Mouse (Mus musculus) liver, embryonic 12.5 days (tissue): Measurements from ENCODE around the gene Erv3. TPM values are rescaled to one million over a fixed set of nuclear protein-coding genes. Genes with fewer than 3 reads are reported as not detected.

Experiments
- ATAC-seq: fragments of 200-750 bp; cut with Nextera tagmentation; 2 replicates; pipeline ENCODE4 v1.8.0; 2017; ENCODE audit warnings: moderate number of reproducible peaks, mild to moderate bottlenecking, moderate library complexity
- H3K27ac ChIP-seq: fragments of 300-500 bp; sonication (generic); 2 replicates; pipeline ENCODE4 v1.5.1; 2016; ENCODE audit warnings: mild to moderate bottlenecking
- H3K27me3 ChIP-seq: fragments of 300-500 bp; sonication (generic); replicated peaks from 2 replicates; pipeline ENCODE4 v1.6.1; 2016; ENCODE audit warnings: mild to moderate bottlenecking, moderate library complexity
- H3K36me3 ChIP-seq: fragments of 300-500 bp; sonication (generic); 2 replicates; pipeline ENCODE4 v1.6.1; 2016; ENCODE audit warnings: mild to moderate bottlenecking, moderate library complexity
- H3K4me1 ChIP-seq: fragments of 300-500 bp; sonication (generic); 2 replicates; pipeline ENCODE4 v1.6.1; 2016
- H3K4me2 ChIP-seq: fragments of 300-500 bp; sonication (generic); 2 replicates; pipeline ENCODE4 v1.6.1; 2016; ENCODE audit warnings: mild to moderate bottlenecking, moderate library complexity
- H3K4me3 ChIP-seq: fragments of 300-500 bp; sonication (generic); 2 replicates; pipeline ENCODE4 v1.5.1; 2016; ENCODE audit warnings: mild to moderate bottlenecking, moderate library complexity
- H3K9ac ChIP-seq: fragments of 300-500 bp; sonication (generic); 2 replicates; pipeline ENCODE4 v1.6.1; 2016; ENCODE audit warnings: mild to moderate bottlenecking, moderate library complexity
- H3K9me3 ChIP-seq: fragments of 300-500 bp; sonication (generic); replicated peaks from 2 replicates; pipeline ENCODE4 v1.6.1; 2016; ENCODE audit warnings: mild to moderate bottlenecking, moderate library complexity
- WGBS: fragments of 180-500 bp; shearing (Covaris S2); methylation state at CpG from one replicate; pipeline ENCODE4 v1.1.7; 2016; ENCODE audit not compliant: insufficient replicate concordance; 5-methylcytosine and 5-hydroxymethylcytosine counted together
- polyA plus RNA-seq: library from polyadenylated mRNA; unstranded; fragments of >200 nt; fragmentation: Nextera tagmentation; extraction: Ambion mirVana; gene quantifications from 2 replicates; pipeline ENCODE4 v1.2.1, GENCODE M21; 2016

Gene Erv3
- polyA plus RNA-seq, 1 experiment from 2014 or later, result not detected

- H3K9me3 ChIP-seq, result no peaks in the 10 kb centered on the region
- ATAC-seq, result no peak
- WGBS, result 61% methylated on average over 3 of the region's 3 CpGs
- no peak overlapping the region for H3K4me2 ChIP-seq
- H3K36me3 ChIP-seq, result no peaks in the 10 kb centered on the region
- H3K4me1 ChIP-seq, result peaks cover 26% of the 10 kb centered on the region
- no peak overlapping the region for H3K27ac ChIP-seq
- no peak overlapping the region for H3K9ac ChIP-seq
- no peak overlapping the region for H3K4me3 ChIP-seq
- H3K27me3 ChIP-seq, result peaks cover 10% of the 10 kb centered on the region; the same call in 1 of the 2 replicates
Measured at GRCm38 (mm10) chr2:131862617-131863275, 3.2 kb upstream of the Erv3 start.

- Histone ChIP-seq H3K4me1 (peaks cover 20% of the 10 kb centered on the region), H3K36me3 (no peaks in the 10 kb centered on the region), H3K27ac (no peak overlapping the region), H3K9me3 (no peaks in the 10 kb centered on the region), H3K4me2 (no peak overlapping the region), H3K4me3 (no peak overlapping the region), H3K9ac (no peak overlapping the region), H3K27me3 (peaks cover 15% of the 10 kb centered on the region; the same call in 1 of the 2 replicates)
- ATAC-seq, result no peak
Measured at GRCm38 (mm10) chr2:131857838-131858237, 1.7 kb downstream of the Erv3 start.

GRCm38 (mm10) chr2:131853719-131854118 is 5.8 kb downstream of the Erv3 start:
- no peaks in the 10 kb centered on the region for H3K9me3 ChIP-seq
- 0 out of 2 replicates have a peak overlapping the region, but pooled peaks have one; percentile 2 for H3K9ac ChIP-seq
- peak; percentile 80 for ATAC-seq
- peaks cover 19% of the 10 kb centered on the region for H3K4me1 ChIP-seq
- no peak overlapping the region for H3K4me2 ChIP-seq
- H3K36me3 ChIP-seq, result no peaks in the 10 kb centered on the region
- H3K27me3 ChIP-seq, result 0 out of 2 replicates have a peak, but pooled peaks cover 10% of the 10 kb centered on the region
- H3K4me3 ChIP-seq, result no peak overlapping the region
- no peak overlapping the region for H3K27ac ChIP-seq
- 17% methylated on average over 4 of the region's 4 CpGs for WGBS

GRCm38 (mm10) chr2:131851333-131852092 is 8.0 kb downstream of the Erv3 start:
- no peak for ATAC-seq
- no peaks in the 10 kb centered on the region for H3K36me3 ChIP-seq
- H3K4me2 ChIP-seq, result no peak overlapping the region
- no peak overlapping the region for H3K9ac ChIP-seq
- peaks cover 36% of the 10 kb centered on the region for H3K4me1 ChIP-seq
- no peaks in the 10 kb centered on the region for H3K27me3 ChIP-seq
- H3K9me3 ChIP-seq, result no peaks in the 10 kb centered on the region
- H3K4me3 ChIP-seq, result no peak overlapping the region
- WGBS, result 71% methylated on average over 12 of the region's 12 CpGs
- H3K27ac ChIP-seq, result no peak overlapping the region

- H3K9me3 ChIP-seq, result no peaks in the 10 kb centered on the region
- H3K4me2 ChIP-seq, result no peak overlapping the region
- 83% methylated on average over 4 of the region's 4 CpGs for WGBS
- peaks cover 41% of the 10 kb centered on the region for H3K4me1 ChIP-seq
- H3K4me3 ChIP-seq, result no peak overlapping the region
- ATAC-seq, result no peak
- H3K36me3 ChIP-seq, result no peaks in the 10 kb centered on the region
- no peak overlapping the region for H3K9ac ChIP-seq
- H3K27me3 ChIP-seq, result 0 out of 2 replicates have a peak, but pooled peaks cover 4% of the 10 kb centered on the region
- no peak overlapping the region for H3K27ac ChIP-seq
Measured at GRCm38 (mm10) chr2:131850047-131850446, 9.5 kb downstream of the Erv3 start.

- WGBS, result 23% methylated on average over 10 of the region's 10 CpGs
- peaks cover 27% of the 10 kb centered on the region for H3K4me1 ChIP-seq
- H3K27ac ChIP-seq, result no peak overlapping the region
- no peak overlapping the region for H3K4me3 ChIP-seq
- H3K4me2 ChIP-seq, result peak overlapping the region; percentile 30
- no peak overlapping the region for H3K9ac ChIP-seq
- no peaks in the 10 kb centered on the region for H3K36me3 ChIP-seq
- H3K9me3 ChIP-seq, result no peaks in the 10 kb centered on the region
- ATAC-seq, result peak; percentile 83
- 0 out of 2 replicates have a peak, but pooled peaks cover 4% of the 10 kb centered on the region for H3K27me3 ChIP-seq
Measured at GRCm38 (mm10) chr2:131847501-131848359, 11.8 kb downstream of the Erv3 start.

GRCm38 (mm10) chr2:131846811-131847210 is 12.7 kb downstream of the Erv3 start:
- 0 out of 2 replicates have a peak, but pooled peaks cover 4% of the 10 kb centered on the region for H3K27me3 ChIP-seq
- no peak overlapping the region for H3K4me2 ChIP-seq
- no peak overlapping the region for H3K27ac ChIP-seq
- no peak overlapping the region for H3K9ac ChIP-seq
- H3K9me3 ChIP-seq, result no peaks in the 10 kb centered on the region
- 37% methylated on average over 2 of the region's 2 CpGs for WGBS
- H3K4me3 ChIP-seq, result no peak overlapping the region
- peaks cover 30% of the 10 kb centered on the region for H3K4me1 ChIP-seq
- no peak for ATAC-seq
- no peaks in the 10 kb centered on the region for H3K36me3 ChIP-seq

GRCm38 (mm10) chr2:131846132-131846710 is 13.3 kb downstream of the Erv3 start:
- Histone ChIP-seq H3K27ac (no peak overlapping the region), H3K4me3 (no peak overlapping the region), H3K4me1 (peaks cover 30% of the 10 kb centered on the region), H3K9me3 (no peaks in the 10 kb centered on the region), H3K36me3 (no peaks in the 10 kb centered on the region), H3K4me2 (no peak overlapping the region), H3K9ac (no peak overlapping the region), H3K27me3 (0 out of 2 replicates have a peak, but pooled peaks cover 4% of the 10 kb centered on the region)
- WGBS, result 62% methylated on average over 11 of the region's 11 CpGs
- ATAC-seq, result no peak

- no peak overlapping the region for H3K4me2 ChIP-seq
- H3K27ac ChIP-seq, result no peak overlapping the region
- H3K9ac ChIP-seq, result no peak overlapping the region
- WGBS, result 45% methylated on average over 8 of the region's 8 CpGs
- no peak for ATAC-seq
- no peaks in the 10 kb centered on the region for H3K36me3 ChIP-seq
- H3K9me3 ChIP-seq, result no peaks in the 10 kb centered on the region
- no peak overlapping the region for H3K4me3 ChIP-seq
- 0 out of 2 replicates have a peak, but pooled peaks cover 4% of the 10 kb centered on the region for H3K27me3 ChIP-seq
- H3K4me1 ChIP-seq, result peaks cover 30% of the 10 kb centered on the region
Measured at GRCm38 (mm10) chr2:131845671-131846070, 13.9 kb downstream of the Erv3 start.

- 0 out of 2 replicates have a peak, but pooled peaks cover 8% of the 10 kb centered on the region for H3K27me3 ChIP-seq
- peak; percentile 80; the same call in 1 of the 2 replicates for ATAC-seq
- H3K27ac ChIP-seq, result no peak overlapping the region
- H3K9ac ChIP-seq, result no peak overlapping the region
- H3K36me3 ChIP-seq, result no peaks in the 10 kb centered on the region
- 72% methylated on average over 5 of the region's 5 CpGs for WGBS
- H3K4me1 ChIP-seq, result peaks cover 23% of the 10 kb centered on the region
- H3K4me3 ChIP-seq, result no peak overlapping the region
- no peak overlapping the region for H3K4me2 ChIP-seq
- no peaks in the 10 kb centered on the region for H3K9me3 ChIP-seq
Measured at GRCm38 (mm10) chr2:131842568-131842967, 17.0 kb downstream of the Erv3 start.

GRCm38 (mm10) chr2:131841321-131841693 is 18.2 kb downstream of the Erv3 start:
- H3K27me3 ChIP-seq, result 0 out of 2 replicates have a peak, but pooled peaks cover 6% of the 10 kb centered on the region
- H3K27ac ChIP-seq, result no peak overlapping the region
- 45% methylated on average over 2 of the region's 2 CpGs for WGBS
- no peak overlapping the region for H3K4me3 ChIP-seq
- no peaks in the 10 kb centered on the region for H3K36me3 ChIP-seq
- no peaks in the 10 kb centered on the region for H3K9me3 ChIP-seq
- no peak overlapping the region for H3K4me2 ChIP-seq
- peaks cover 11% of the 10 kb centered on the region for H3K4me1 ChIP-seq
- no peak overlapping the region for H3K9ac ChIP-seq
- ATAC-seq, result no peak
